Mouse (Mus musculus) CH12.LX (cell line): Measurements from ENCODE around the gene Mettl26. TPM values are rescaled to one million over a fixed set of nuclear protein-coding genes. Genes with fewer than 3 reads are reported as not detected.

ENCODE experiments used
- DNase-seq: peaks from one replicate; pipeline ENCODE4 v3.0.0-alpha.2; 2013; ENCODE audit errors: extremely low read depth
- H3K27ac ChIP-seq: 2 replicates; pipeline ENCODE4 v1.5.1; 2012; ENCODE audit warnings: low read depth, mild to moderate bottlenecking, control low read depth, moderate library complexity; ENCODE audit not compliant: insufficient read depth
- H3K27me3 ChIP-seq: replicated peaks from 2 replicates; pipeline ENCODE3; 2012; ENCODE audit warnings: inconsistent platforms
- H3K36me3 ChIP-seq, 2 experiments: replicated peaks in 1 of 2; 2 replicates each; pipeline versions ENCODE3 to v1.6.1; 2012; ENCODE audit warnings: inconsistent platforms in 1 of 2, low read length in 1 of 2, mild to moderate bottlenecking in 1 of 2, mixed read lengths in 1 of 2, moderate library complexity in 1 of 2; ENCODE audit not compliant: control insufficient read depth in 1 of 2, insufficient read depth in 1 of 2
- H3K4me1 ChIP-seq, 2 experiments: 2 replicates each; pipeline ENCODE4 v1.6.1; 2012; ENCODE audit warnings: inconsistent platforms in 1 of 2, moderate library complexity in 1 of 2; ENCODE audit not compliant: insufficient read depth in 2 of 2, control insufficient read depth in 1 of 2
- H3K4me2 ChIP-seq: 2 replicates; pipeline ENCODE4 v1.6.1; 2012; ENCODE audit warnings: low read depth, mild to moderate bottlenecking, control low read depth; ENCODE audit not compliant: poor library complexity, insufficient read depth, severe bottlenecking
- H3K4me3 ChIP-seq, 3 experiments: fragments of 150-350 bp in 1 of 3; sonication (generic) in 1 of 3; replicated peaks in 1 of 3; 2 replicates each; pipeline versions ENCODE3 to v1.5.1; 2011 to 2012; ENCODE audit warnings: low read depth in 2 of 3, low read length in 2 of 3, mild to moderate bottlenecking in 2 of 3, moderate library complexity in 2 of 3, control low read depth in 1 of 3, improper control_type of control experiment in 1 of 3, inconsistent platforms in 1 of 3, mixed read lengths in 1 of 3; ENCODE audit not compliant: poor library complexity in 1 of 3
- H3K79me2 ChIP-seq: replicated peaks from 2 replicates; pipeline ENCODE4 v1.6.1; 2012; ENCODE audit warnings: mild to moderate bottlenecking, moderate library complexity; ENCODE audit not compliant: control insufficient read depth, poor library complexity, insufficient read depth, severe bottlenecking; ENCODE audit errors: extremely low read depth
- H3K9ac ChIP-seq: 2 replicates; pipeline ENCODE4 v1.6.1; 2012; ENCODE audit warnings: low read depth, mild to moderate bottlenecking, control low read depth, moderate library complexity; ENCODE audit not compliant: insufficient read depth
- H3K9me3 ChIP-seq: replicated peaks from 2 replicates; pipeline ENCODE3; 2012; ENCODE audit warnings: low read length, inconsistent platforms, mixed read lengths
- BHLHE40 ChIP-seq: IDR thresholded peaks from 2 replicates; pipeline ENCODE4 v1.6.1; 2011; ENCODE audit warnings: mild to moderate bottlenecking, low read depth, low read length, improper control_type of control experiment
- CHD2 ChIP-seq: IDR thresholded peaks from 2 replicates; pipeline ENCODE4 v1.6.1; 2011; ENCODE audit warnings: low read length, improper control_type of control experiment
- EP300 ChIP-seq: IDR thresholded peaks from 2 replicates; pipeline ENCODE4 v1.6.1; 2011; ENCODE audit warnings: low read length, improper control_type of control experiment
- ETS1 ChIP-seq: conservative IDR thresholded peaks from 2 replicates; pipeline ENCODE4 v1.6.1; 2012; ENCODE audit warnings: low read depth, mild to moderate bottlenecking, inconsistent platforms, low read length, improper control_type of control experiment, moderate library complexity
- GABPA ChIP-seq: IDR thresholded peaks from 2 replicates; pipeline ENCODE4 v1.6.1; 2012; ENCODE audit warnings: low read depth, low read length, improper control_type of control experiment, inconsistent platforms; ENCODE audit not compliant: insufficient replicate concordance
- JUN ChIP-seq: IDR thresholded peaks from 2 replicates; pipeline ENCODE4 v1.6.1; 2011; ENCODE audit warnings: low read depth, mild to moderate bottlenecking, low read length, improper control_type of control experiment, moderate library complexity; ENCODE audit not compliant: insufficient read depth
- JUND ChIP-seq: conservative IDR thresholded peaks from 2 replicates; pipeline ENCODE4 v1.6.1; 2011; ENCODE audit warnings: low read depth, low read length, improper control_type of control experiment
- MAFK ChIP-seq: IDR thresholded peaks from 2 replicates; pipeline ENCODE4 v1.6.1; 2011; ENCODE audit warnings: low read length, improper control_type of control experiment; ENCODE audit not compliant: insufficient replicate concordance
- MAX ChIP-seq: IDR thresholded peaks from 2 replicates; pipeline ENCODE4 v1.6.1; 2011; ENCODE audit warnings: low read length, improper control_type of control experiment
- MAZ ChIP-seq: IDR thresholded peaks from 2 replicates; pipeline ENCODE4 v1.6.1; 2012; ENCODE audit warnings: low read depth, mild to moderate bottlenecking, inconsistent platforms, low read length, improper control_type of control experiment, moderate library complexity
- MEF2A ChIP-seq: IDR thresholded peaks from 2 replicates; pipeline ENCODE4 v1.6.1; 2014; ENCODE audit warnings: low read depth, mild to moderate bottlenecking, inconsistent platforms, low read length, improper control_type of control experiment, borderline replicate concordance
- MXI1 ChIP-seq: IDR thresholded peaks from 2 replicates; pipeline ENCODE4 v1.6.1; 2011; ENCODE audit warnings: mild to moderate bottlenecking, low read depth, low read length, improper control_type of control experiment
- MYC ChIP-seq: IDR thresholded peaks from 2 replicates; pipeline ENCODE4 v1.6.1; 2011; ENCODE audit warnings: low read depth, mild to moderate bottlenecking, improper control_type of control experiment, low read length
- POLR2A ChIP-seq: IDR thresholded peaks from 2 replicates; pipeline ENCODE4 v1.6.1; 2011; ENCODE audit warnings: low read depth, mild to moderate bottlenecking, improper control_type of control experiment, low read length
- POLR2AphosphoS2 ChIP-seq: IDR thresholded peaks from 2 replicates; pipeline ENCODE4 v1.6.1; 2011; ENCODE audit warnings: low read depth, low read length, improper control_type of control experiment
- RAD21 ChIP-seq: IDR thresholded peaks from 2 replicates; pipeline ENCODE4 v1.6.1; 2011; ENCODE audit warnings: low read depth, mild to moderate bottlenecking, low read length, improper control_type of control experiment, moderate library complexity
- SMC3 ChIP-seq: IDR thresholded peaks from 2 replicates; pipeline ENCODE4 v1.6.1; 2011; ENCODE audit warnings: low read depth, low read length, improper control_type of control experiment
- UBTF ChIP-seq: IDR thresholded peaks from 2 replicates; pipeline ENCODE4 v1.6.1; 2012; ENCODE audit warnings: low read depth, mild to moderate bottlenecking, inconsistent platforms, low read length, improper control_type of control experiment, moderate library complexity
- USF1 ChIP-seq: IDR thresholded peaks from 2 replicates; pipeline ENCODE4 v1.6.1; 2014; ENCODE audit warnings: low read depth, mild to moderate bottlenecking, inconsistent platforms, low read length, improper control_type of control experiment
- USF2 ChIP-seq: conservative IDR thresholded peaks from 2 replicates; pipeline ENCODE4 v1.6.1; 2011; ENCODE audit warnings: low read depth, low read length, improper control_type of control experiment
- ZMIZ1 ChIP-seq: IDR thresholded peaks from 2 replicates; pipeline ENCODE4 v1.6.1; 2012; ENCODE audit warnings: low read depth, mild to moderate bottlenecking, inconsistent platforms, low read length, improper control_type of control experiment
- ZNF384 ChIP-seq: IDR thresholded peaks from 2 replicates; pipeline ENCODE4 v1.6.1; 2012; ENCODE audit warnings: low read depth, low read length, improper control_type of control experiment, inconsistent platforms
- dilution Hi-C: fragments of 300-500 bp; cut with MboI; formaldehyde crosslinking; loops from 2 replicates; pipeline ENCODE4 v1.14.3; 2020; ENCODE audit warnings: low sequenced_read_pairs; ENCODE audit not compliant: extremely low pct_unique_long_range_greater_than_20kb, extremely low pct_ligation_motif_present
- in situ Hi-C: fragments of 300-500 bp; cut with MboI; formaldehyde crosslinking; loops from 3 replicates; pipeline ENCODE4 v1.14.3; 2019; ENCODE audit warnings: low sequenced_read_pairs, low pct_ligation_motif_present, low pct_unique_long_range_greater_than_20kb, mixed read lengths
- polyA plus RNA-seq: library from polyadenylated mRNA; unstranded; fragments of >175 nt; gene quantifications from 2 replicates; pipeline ENCODE4 v1.2.1, GENCODE M21; 2012; ENCODE audit warnings: low read depth; ENCODE audit not compliant: insufficient read length
- total RNA-seq, 2 experiments: library from RNA; depleted of rRNA; stranded (reverse); fragments of 300-350 nt in 1 of 2; fragments of >200 nt in 1 of 2; gene quantifications; 2 replicates each; pipeline ENCODE4 v1.2.3; 2012 to 2014

The Mettl26 gene
- total and polyA plus RNA-seq, 3 experiments, result 29.8 to 52.5 (median 33.0) TPM

- H3K9ac ChIP-seq, result no peak overlapping the region
- no peak overlapping the region for H3K4me3 ChIP-seq
- H3K36me3 ChIP-seq, result no peaks in the 10 kb centered on the region
- no peaks in the 10 kb centered on the region for H3K79me2 ChIP-seq
- no peak for TF ChIP-seq GABPA
- TF ChIP-seq SMC3, result no peak
- TF ChIP-seq EP300, result no peak
- TF ChIP-seq JUND, result no peak
- TF ChIP-seq JUN, result no peak
- TF ChIP-seq MAFK, result no peak
- TF ChIP-seq POLR2A, result no peak
- TF ChIP-seq ZMIZ1, result no peak
- no peak for TF ChIP-seq ZNF384
- TF ChIP-seq BHLHE40, result no peak
- TF ChIP-seq, all 38 proteins: peak for 0
- peaks cover 50% of the 10 kb centered on the region for H3K27me3 ChIP-seq
- no peak for DNase-seq
- no peaks in the 10 kb centered on the region for H3K9me3 ChIP-seq
- peaks cover 4 to 28% of the 10 kb centered on the region in 2 experiments; a peak in 3 of 4 replicates for H3K4me1 ChIP-seq
- in situ Hi-C loops (no loop called here), dilution Hi-C loops (no loop called here)
- H3K27ac ChIP-seq, result no peak overlapping the region
- no peak overlapping the region for H3K4me2 ChIP-seq
Measured at GRCm38 (mm10) chr17:25866172-25866571, 8.7 kb upstream of the Mettl26 start.

GRCm38 (mm10) chr17:25867509-25867835, 7.4 kb upstream of the Mettl26 start:
- H3K27me3 ChIP-seq, result peaks cover 57% of the 10 kb centered on the region
- H3K9me3 ChIP-seq, result no peaks in the 10 kb centered on the region
- DNase-seq, result no peak
- no peaks in the 10 kb centered on the region for H3K36me3 ChIP-seq
- no peak overlapping the region for H3K9ac ChIP-seq
- TF ChIP-seq UBTF (0 out of 2 replicates have a peak, but pooled peaks have one; percentile 8), CHD2 (no peak)
- peak overlapping the region in 2 of 3 experiments; percentile 49 to 51 for H3K4me3 ChIP-seq
- H3K4me2 ChIP-seq, result peak overlapping the region; percentile 79; the same call in 1 of the 2 replicates
- peaks cover 4 to 21% of the 10 kb centered on the region in 2 experiments; a peak in 3 of 4 replicates for H3K4me1 ChIP-seq
- no peaks in the 10 kb centered on the region for H3K79me2 ChIP-seq
- H3K27ac ChIP-seq, result no peak overlapping the region
- in situ Hi-C loops (no loop called here), dilution Hi-C loops (no loop called here)

GRCm38 (mm10) chr17:25867836-25868600, 6.9 kb upstream of the Mettl26 start:
- Histone ChIP-seq H3K36me3 (no peaks in the 10 kb centered on the region), H3K4me1 (peaks cover 4 to 16% of the 10 kb centered on the region in 2 experiments; a peak in 3 of 4 replicates), H3K9ac (peak overlapping the region; percentile 28; the same call in 1 of the 2 replicates), H3K9me3 (no peaks in the 10 kb centered on the region), H3K4me3 (peak overlapping the region; percentile 49 to 76 (median 51)), H3K4me2 (peak overlapping the region; percentile 79), H3K27me3 (peaks cover 62% of the 10 kb centered on the region), H3K27ac (no peak overlapping the region), H3K79me2 (no peaks in the 10 kb centered on the region)
- no peak for TF ChIP-seq MEF2A
- no peak for TF ChIP-seq ETS1
- TF ChIP-seq MYC, result peak; percentile 36; the same call in 1 of the 2 replicates
- peak; percentile 82 for TF ChIP-seq MXI1
- 0 out of 2 replicates have a peak, but pooled peaks have one; percentile 38 for TF ChIP-seq UBTF
- TF ChIP-seq MAX, result peak; percentile 63
- no peak for TF ChIP-seq JUN
- no peak for TF ChIP-seq USF1
- no peak for TF ChIP-seq GABPA
- no peak for TF ChIP-seq POLR2AphosphoS2
- no peak for TF ChIP-seq RAD21
- TF ChIP-seq USF2, result no peak
- no peak for TF ChIP-seq SMC3
- no peak for TF ChIP-seq MAZ
- in situ Hi-C loops, result no loop called here
- dilution Hi-C loops, result no loop called here
- no peak for DNase-seq
